Mouse (Mus musculus) lung, postnatal 4 days (tissue): ENCODE measurements around the gene Fbxw11.
"Not testable (repeated sequence)": the region's sequence is repeated elsewhere in the genome, so short reads cannot be mapped to it uniquely, and the experiment has no call there.

Source experiments
- DNase-seq, 2 experiments: peaks; one replicate each; pipeline ENCODE4 v3.0.0; 2021

Gene Fbxw11

GRCm38 (mm10) chr11:32677811-32678210, 35.3 kb downstream of the Fbxw11 start:
- no peak for DNase-seq

GRCm38 (mm10) chr11:32679091-32679490, 36.6 kb downstream of the Fbxw11 start:
- DNase-seq = not testable (repeated sequence)

GRCm38 (mm10) chr11:32680014-32680413, 37.5 kb downstream of the Fbxw11 start:
- DNase-seq = no peak

GRCm38 (mm10) chr11:32681192-32681795, 38.8 kb downstream of the Fbxw11 start:
- DNase-seq = no peak

GRCm38 (mm10) chr11:32682335-32683102, 40.0 kb downstream of the Fbxw11 start:
- no peak for DNase-seq

DNA sequence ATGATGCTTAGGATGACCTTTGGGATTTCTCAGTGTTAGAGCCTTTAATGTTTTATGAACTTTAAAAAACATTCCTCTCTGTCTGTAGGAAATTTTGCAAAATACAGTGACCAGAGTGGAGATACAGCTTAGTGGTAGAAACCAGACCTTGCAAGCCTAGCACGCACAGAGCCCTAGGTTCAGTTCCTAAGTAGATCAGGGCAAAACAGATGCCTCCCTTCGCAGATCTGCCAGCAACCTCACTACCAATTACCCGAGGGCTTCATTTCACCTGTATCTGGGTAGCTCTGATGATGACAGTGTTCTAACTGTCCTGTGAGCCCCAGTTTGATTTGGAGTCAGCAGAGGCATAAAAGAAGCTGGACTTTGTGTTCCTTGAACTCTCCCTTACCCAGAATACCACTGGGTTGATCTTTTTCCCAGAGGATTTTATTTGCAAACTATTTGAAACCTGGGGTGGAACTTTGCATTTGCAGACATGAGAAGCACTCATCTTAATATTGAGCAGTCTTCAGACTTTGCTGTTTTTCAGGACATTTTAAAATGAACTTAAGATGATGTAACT, 42.2 kb downstream of the Fbxw11 start:
- no peak for DNase-seq

GRCm38 (mm10) chr11:32688245-32688855, 45.8 kb downstream of the Fbxw11 start:
- no peak for DNase-seq

GRCm38 (mm10) chr11:32689510-32689909, 47.0 kb downstream of the Fbxw11 start:
- no peak for DNase-seq

- no peak for DNase-seq
These were observed 50.3 kb downstream of the Fbxw11 start for GRCm38 (mm10) chr11:32692834-32693233.

DNA sequence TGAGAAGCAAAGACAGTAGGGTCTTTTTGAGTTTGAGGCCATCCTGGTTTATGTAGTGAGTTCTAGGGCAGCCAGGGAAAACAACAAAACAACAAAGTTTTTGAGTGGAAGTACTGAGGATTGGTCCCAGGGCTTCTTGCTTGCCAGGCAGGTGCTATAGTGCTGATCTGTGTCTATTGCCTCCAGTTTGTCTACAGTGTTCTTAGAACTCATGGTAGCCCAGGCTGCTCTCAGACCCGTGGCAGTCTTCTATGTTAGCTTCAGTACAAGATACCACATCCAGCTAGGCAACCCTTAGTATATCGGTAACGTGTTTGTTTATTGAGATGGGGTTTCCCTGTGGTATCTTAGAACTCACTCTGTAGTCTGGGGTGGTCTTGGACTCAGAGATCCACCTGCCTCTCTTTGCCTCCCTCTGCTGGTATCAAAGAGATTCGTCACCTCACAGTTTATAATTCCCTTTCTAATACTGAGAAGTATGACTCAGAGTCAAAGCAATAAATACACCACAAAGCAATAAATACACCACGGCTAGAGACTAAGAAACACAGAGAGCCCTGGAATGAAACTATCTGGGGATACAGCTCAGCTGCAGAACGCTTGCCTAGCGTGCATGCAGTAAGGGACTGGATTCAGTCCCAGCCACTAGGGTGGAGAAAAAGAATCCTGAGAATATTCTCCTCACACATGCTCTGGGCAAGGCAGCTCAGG, 51.1 kb downstream of the Fbxw11 start:
- no peak for DNase-seq

DNA sequence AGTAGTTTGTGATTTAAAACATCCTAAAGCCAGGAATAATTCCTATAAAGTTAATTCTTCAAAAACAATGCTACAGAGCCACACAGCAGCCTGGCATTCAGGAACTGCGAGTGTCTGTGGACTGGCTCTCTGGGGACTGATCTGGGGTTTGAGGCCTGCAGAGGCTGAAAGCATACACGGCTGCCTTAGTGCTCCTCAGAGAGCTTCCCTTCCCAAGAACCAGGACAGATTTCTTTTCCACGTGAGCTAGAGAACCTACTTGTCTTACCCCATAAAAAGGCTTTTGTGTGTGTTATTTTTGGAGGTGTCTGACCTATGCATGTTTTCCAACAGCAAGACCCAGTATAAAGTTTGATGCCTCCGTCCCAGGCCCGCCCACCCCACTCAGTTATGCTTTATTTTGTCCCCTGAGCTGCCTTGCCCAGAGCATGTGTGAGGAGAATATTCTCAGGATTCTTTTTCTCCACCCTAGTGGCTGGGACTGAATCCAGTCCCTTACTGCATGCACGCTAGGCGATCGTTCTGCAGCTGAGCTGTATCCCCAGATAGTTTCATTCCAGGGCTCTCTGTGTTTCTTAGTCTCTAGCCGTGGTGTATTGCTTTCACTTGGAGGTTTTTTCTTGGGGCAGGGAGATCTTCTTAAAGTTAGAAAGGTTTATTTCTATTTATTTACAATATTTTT, 51.9 kb downstream of the Fbxw11 start:
- DNase-seq = not testable (repeated sequence)

DNA sequence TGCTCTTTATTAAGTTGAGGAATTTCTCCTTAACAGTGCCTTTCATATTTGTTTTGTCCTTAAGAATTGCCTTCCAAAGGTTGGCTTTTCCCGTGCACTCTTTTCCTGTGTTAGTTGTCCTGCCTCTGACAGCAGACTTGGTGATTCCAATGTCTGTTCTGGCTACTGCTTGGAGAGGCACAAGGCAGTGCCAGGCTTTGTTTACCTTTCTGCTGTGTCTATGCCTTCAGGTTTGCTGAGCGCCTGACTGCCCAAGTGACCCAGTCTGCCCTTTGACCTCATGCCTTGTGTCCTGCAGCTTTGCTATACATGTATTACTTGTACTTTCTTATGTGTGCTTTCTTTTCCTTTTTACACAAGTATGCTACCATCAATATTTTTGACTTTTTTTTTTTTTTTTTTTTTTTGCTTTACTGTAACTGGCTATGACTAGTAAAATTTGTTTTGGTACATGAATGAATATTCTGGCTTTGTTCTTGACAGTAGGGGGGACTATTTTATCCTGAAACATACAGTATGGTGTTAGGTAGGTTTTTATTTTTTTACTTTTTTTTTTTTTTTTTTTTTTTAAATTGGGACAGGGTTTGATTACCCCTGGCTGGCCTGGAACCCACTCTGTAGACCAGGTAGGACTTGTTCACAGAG, 54.0 kb downstream of the Fbxw11 start:
- no peak for DNase-seq

DNA sequence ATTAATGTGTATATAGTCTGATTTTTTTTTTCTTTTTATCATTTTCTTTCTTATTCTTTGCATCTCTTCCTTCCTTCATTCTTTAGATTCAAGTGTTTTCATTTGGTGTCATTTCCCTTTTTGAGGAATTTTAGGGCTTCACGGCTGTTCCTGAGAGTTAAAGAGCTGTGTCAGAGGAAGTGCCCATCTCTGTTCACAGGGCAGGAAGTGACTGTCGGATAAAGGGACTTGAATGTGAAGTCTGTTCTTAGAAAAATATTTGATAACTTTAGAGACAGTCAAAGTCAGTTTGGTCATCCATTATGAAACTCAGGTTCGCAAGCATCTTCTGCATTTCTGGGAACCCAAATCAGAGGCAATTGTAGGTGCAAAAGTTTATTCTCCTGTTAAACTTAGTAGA, 55.2 kb downstream of the Fbxw11 start:
- DNase-seq = no peak

DNA sequence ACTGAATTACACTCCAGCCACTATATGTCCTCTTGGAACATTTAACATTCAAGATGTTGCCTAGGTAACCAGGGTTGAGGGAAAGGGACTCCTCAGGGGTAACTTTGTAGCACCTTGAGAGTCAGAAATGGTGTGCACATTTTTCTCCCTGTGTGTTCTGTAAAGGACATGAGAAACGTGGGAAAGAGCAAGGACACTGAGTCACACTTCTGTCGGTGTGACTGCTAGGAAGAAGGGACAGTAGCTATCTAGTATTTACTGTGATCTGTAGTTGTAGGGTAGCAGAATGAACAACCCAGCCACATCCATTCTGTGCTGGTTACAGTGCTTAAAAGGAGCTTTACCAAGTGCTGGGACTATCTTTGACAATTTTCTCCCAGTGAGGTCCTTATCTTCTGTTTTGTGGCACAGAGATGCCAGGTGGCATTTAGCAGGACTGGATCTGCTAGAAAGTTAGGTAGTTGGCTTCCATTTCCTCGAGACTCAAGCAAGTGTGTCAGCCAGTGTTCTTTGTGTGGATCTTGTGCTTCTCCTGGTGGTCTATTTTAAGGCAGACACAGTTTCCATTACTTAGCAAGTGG, 57.5 kb downstream of the Fbxw11 start:
- DNase-seq = no peak

GRCm38 (mm10) chr11:32701566-32701965, 59.0 kb downstream of the Fbxw11 start:
- no peak for DNase-seq

DNA sequence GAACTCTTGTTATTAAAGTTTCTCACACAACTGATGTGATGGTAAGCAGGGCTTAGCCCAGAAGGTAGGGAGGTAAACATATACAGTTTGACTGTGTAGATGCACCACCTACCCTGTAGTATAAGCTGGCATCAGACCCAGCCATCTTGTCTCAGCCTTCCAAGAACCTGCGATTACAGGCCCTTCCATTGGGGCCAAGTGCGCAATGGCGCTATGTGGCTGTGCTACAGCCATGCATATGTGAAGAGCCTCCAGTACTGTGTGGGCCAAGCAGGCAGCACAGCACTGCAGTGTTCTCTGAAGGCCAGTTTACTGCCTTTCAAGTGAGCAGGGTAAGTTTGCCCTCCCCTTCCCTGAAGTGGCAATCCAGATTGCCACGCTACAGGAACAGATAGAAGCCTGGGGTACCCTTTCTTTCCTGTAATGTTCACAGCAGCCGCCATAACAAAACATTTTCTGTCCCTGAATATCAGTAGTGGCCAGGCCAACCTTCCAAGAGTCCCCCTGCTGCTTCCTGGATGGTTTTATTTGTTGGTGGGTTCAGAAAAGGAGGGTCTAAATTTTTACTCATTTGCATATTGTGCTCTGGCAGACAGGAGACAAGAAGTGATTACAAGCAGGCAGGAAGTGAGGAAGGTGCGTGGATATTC, 61.8 kb downstream of the Fbxw11 start:
- DNase-seq = no peak

GRCm38 (mm10) chr11:32706406-32706993, 64.0 kb downstream of the Fbxw11 start:
- no peak for DNase-seq

DNA sequence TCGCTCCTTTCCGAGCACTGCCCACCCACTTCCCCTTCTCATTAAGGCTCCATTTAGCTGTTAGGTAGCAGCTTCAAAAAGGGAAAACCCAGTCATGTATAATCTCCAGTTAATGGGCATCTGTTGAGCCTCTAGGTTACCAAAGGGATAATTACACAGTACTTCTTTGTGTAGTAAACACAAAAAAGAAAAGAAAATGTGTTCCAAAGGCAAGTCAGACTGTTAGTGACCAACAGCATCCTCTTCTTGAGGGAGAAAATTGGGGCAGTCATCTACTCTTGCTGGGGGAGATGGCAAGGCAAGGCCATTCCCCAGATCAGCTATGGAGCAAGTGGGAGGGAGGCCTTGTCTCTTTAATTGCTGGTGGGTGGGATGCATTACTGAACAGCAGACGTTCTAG, 65.0 kb downstream of the Fbxw11 start:
- no peak for DNase-seq

DNA sequence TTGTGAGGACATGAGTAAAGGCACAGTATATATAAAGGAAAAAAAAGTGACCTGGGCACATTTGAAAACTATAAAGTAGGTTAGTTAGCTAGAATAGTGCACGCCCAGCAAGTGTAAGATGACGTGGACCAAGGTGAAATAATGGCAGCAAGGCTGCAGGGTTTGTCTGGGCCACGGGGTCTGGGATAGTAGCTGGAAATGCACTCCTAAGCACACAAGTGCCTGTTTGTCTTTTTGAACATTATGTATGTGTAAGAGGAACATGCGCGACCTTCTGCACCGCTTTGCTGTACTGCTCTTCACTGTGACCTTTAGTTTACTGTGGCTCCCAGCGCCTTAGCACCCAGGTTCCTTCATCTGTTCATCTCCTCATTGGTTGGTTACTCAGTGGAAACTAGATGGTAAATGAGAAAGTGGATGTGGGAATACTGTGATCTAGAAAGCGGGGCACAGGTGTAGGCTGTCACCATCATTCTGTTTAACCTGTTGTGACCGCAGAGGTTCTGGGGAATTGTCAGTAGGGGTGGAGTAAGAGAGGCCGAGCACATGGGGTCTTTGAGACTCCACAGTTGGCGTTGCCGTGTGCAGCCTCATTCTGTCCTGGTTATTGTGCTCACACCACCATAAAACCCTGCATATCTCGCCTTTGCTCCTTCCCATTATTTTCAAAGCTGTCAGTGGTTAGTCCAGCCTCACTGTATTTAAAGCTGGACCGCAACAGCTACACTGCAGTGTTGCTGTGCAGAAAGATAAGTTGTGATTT, 66.4 kb downstream of the Fbxw11 start:
- DNase-seq = no peak

DNA sequence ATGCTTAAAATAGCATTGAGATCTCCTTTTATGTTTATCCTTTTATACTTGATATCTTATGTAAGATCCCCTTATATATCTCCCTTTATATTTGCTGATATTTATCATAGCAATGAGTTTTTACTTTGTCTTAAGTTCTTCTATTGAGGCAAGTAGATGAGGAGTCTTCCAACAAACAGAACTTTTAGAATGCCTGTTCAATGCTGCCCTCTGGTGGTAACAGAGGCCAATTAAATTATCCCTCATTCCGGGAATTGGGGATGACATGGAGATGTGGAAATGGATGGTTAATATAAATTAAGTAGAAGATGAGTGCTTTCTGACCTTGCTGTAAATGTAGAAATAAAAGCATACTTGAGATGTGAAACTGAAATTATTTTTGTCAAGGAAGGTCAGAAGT, 67.0 kb downstream of the Fbxw11 start:
- DNase-seq = peak in 1 of 2 experiments; percentile 57
